Mouse (Mus musculus): Measurements from ENCODE around the gene Dapk2. TPM values are rescaled to one million over a fixed set of nuclear protein-coding genes. Genes with fewer than 3 reads are reported as not detected.
"Not testable (repeated sequence)": the region's sequence is repeated elsewhere in the genome, so short reads cannot be mapped to it uniquely, and the experiment has no call there.

Gene Dapk2
- polyA plus RNA-seq, 1 experiment from 2014 or later: 23.4 TPM

GRCm38 (mm10) chr9:66279647-66280046 lies 121.6 kb downstream of the Dapk2 start:
- H3K4me2 ChIP-seq (ENCODE audit: low read depth, low read length): no peak overlapping the region
- no peak for ATAC-seq
- no peaks in the 10 kb centered on the region for H3K36me3 ChIP-seq (replicated peaks; ENCODE audit: insufficient read depth, low read length)
- H3K9ac ChIP-seq (replicated peaks): no peak overlapping the region
- H3K4me3 ChIP-seq (ENCODE audit: low read depth, low read length): no peak overlapping the region
- TF ChIP-seq EP300 (IDR thresholded peaks at IDR 0.05; ENCODE audit: low read depth): no peak
- no peak for TF ChIP-seq CTCF (IDR thresholded peaks at IDR 0.05; ENCODE audit: low read depth)
- H3K27ac ChIP-seq (ENCODE audit: low read depth): no peak overlapping the region
- no peaks in the 10 kb centered on the region for H3K9me3 ChIP-seq (ENCODE audit: low read length)
- DNase-seq: no peak
- peaks cover 30% of the 10 kb centered on the region for H3K4me1 ChIP-seq (ENCODE audit: insufficient read depth)
- H3K27me3 ChIP-seq (ENCODE audit: insufficient read depth, low read length): no peaks in the 10 kb centered on the region

GRCm38 (mm10) chr9:66280496-66280895 lies 122.5 kb downstream of the Dapk2 start:
- Histone ChIP-seq H3K4me2 (ENCODE audit: low read depth, low read length) (no peak overlapping the region), H3K27me3 (ENCODE audit: insufficient read depth, low read length) (no peaks in the 10 kb centered on the region), H3K4me1 (ENCODE audit: insufficient read depth) (peaks cover 22% of the 10 kb centered on the region), H3K36me3 (replicated peaks; ENCODE audit: insufficient read depth, low read length) (no peaks in the 10 kb centered on the region), H3K9me3 (ENCODE audit: low read length) (no peaks in the 10 kb centered on the region), H3K9ac (replicated peaks) (no peak overlapping the region), H3K4me3 (ENCODE audit: low read depth, low read length) (no peak overlapping the region), H3K27ac (ENCODE audit: low read depth) (no peak overlapping the region)
- no peak for TF ChIP-seq EP300 (IDR thresholded peaks at IDR 0.05; ENCODE audit: low read depth)
- no peak for TF ChIP-seq CTCF (IDR thresholded peaks at IDR 0.05; ENCODE audit: low read depth)
- DNase-seq: no peak
- WGBS (ENCODE audit: insufficient replicate concordance): 33% methylated on average over 1 of the region's 1 CpGs
- ATAC-seq: no peak

GRCm38 (mm10) chr9:66281501-66281951 lies 123.5 kb downstream of the Dapk2 start:
- H3K4me2 ChIP-seq (ENCODE audit: low read depth, low read length): no peak overlapping the region

GRCm38 (mm10) chr9:66282582-66282981 lies 124.6 kb downstream of the Dapk2 start:
- DNase-seq (no peak), ATAC-seq (no peak)
- 90% methylated on average over 1 of the region's 1 CpGs for WGBS (ENCODE audit: insufficient replicate concordance)
- Histone ChIP-seq H3K4me1 (ENCODE audit: insufficient read depth) (peaks cover 11% of the 10 kb centered on the region), H3K36me3 (replicated peaks; ENCODE audit: insufficient read depth, low read length) (no peaks in the 10 kb centered on the region), H3K4me3 (ENCODE audit: low read depth, low read length) (no peak overlapping the region), H3K9me3 (ENCODE audit: low read length) (no peaks in the 10 kb centered on the region), H3K27ac (ENCODE audit: low read depth) (no peak overlapping the region), H3K27me3 (ENCODE audit: insufficient read depth, low read length) (no peaks in the 10 kb centered on the region), H3K4me2 (ENCODE audit: low read depth, low read length) (no peak overlapping the region), H3K9ac (replicated peaks) (no peak overlapping the region)
- TF ChIP-seq CTCF (IDR thresholded peaks at IDR 0.05; ENCODE audit: low read depth) (peak; percentile 62), EP300 (IDR thresholded peaks at IDR 0.05; ENCODE audit: low read depth) (no peak)

More at GRCm38 (mm10) chr9:66281501-66281951, 123.5 kb downstream of the Dapk2 start:
- no peak overlapping the region for H3K4me3 ChIP-seq (ENCODE audit: low read depth, low read length)
- H3K27me3 ChIP-seq (ENCODE audit: insufficient read depth, low read length): no peaks in the 10 kb centered on the region
- WGBS (ENCODE audit: insufficient replicate concordance): 41% methylated on average over 9 of the region's 9 CpGs
- peaks cover 19% of the 10 kb centered on the region for H3K4me1 ChIP-seq (ENCODE audit: insufficient read depth)
- no peaks in the 10 kb centered on the region for H3K36me3 ChIP-seq (replicated peaks; ENCODE audit: insufficient read depth, low read length)
- no peaks in the 10 kb centered on the region for H3K9me3 ChIP-seq (ENCODE audit: low read length)
- H3K9ac ChIP-seq (replicated peaks): no peak overlapping the region
- DNase-seq (peak; percentile 62), ATAC-seq (0 out of 2 replicates have a peak, but pooled peaks have one; percentile 5)
- TF ChIP-seq CTCF (IDR thresholded peaks at IDR 0.05; ENCODE audit: low read depth): no peak
- TF ChIP-seq EP300 (IDR thresholded peaks at IDR 0.05; ENCODE audit: low read depth): no peak
- H3K27ac ChIP-seq (ENCODE audit: low read depth): no peak overlapping the region

- TF ChIP-seq EP300 (IDR thresholded peaks at IDR 0.05; ENCODE audit: low read depth): no peak
- peak; percentile 86 for TF ChIP-seq CTCF (IDR thresholded peaks at IDR 0.05; ENCODE audit: low read depth)
- Histone ChIP-seq H3K9ac (replicated peaks) (no peak overlapping the region), H3K9me3 (ENCODE audit: low read length) (no peaks in the 10 kb centered on the region), H3K4me3 (ENCODE audit: low read depth, low read length) (no peak overlapping the region), H3K36me3 (replicated peaks; ENCODE audit: insufficient read depth, low read length) (no peaks in the 10 kb centered on the region), H3K27ac (ENCODE audit: low read depth) (no peak overlapping the region), H3K4me2 (ENCODE audit: low read depth, low read length) (no peak overlapping the region), H3K4me1 (ENCODE audit: insufficient read depth) (peaks cover 11% of the 10 kb centered on the region), H3K27me3 (ENCODE audit: insufficient read depth, low read length) (no peaks in the 10 kb centered on the region)
- ATAC-seq (peak; percentile 66; the same call in 1 of the 2 replicates), DNase-seq (peak; percentile 83)
- 7% methylated on average over 2 of the region's 2 CpGs for WGBS (ENCODE audit: insufficient replicate concordance)
These were observed 125.7 kb downstream of the Dapk2 start for GRCm38 (mm10) chr9:66283565-66284203.

- not testable (repeated sequence) for H3K4me3 ChIP-seq (ENCODE audit: low read depth, low read length); H3K9me3 ChIP-seq (ENCODE audit: low read length); H3K27ac ChIP-seq (ENCODE audit: low read depth); DNase-seq; ATAC-seq; H3K4me2 ChIP-seq (ENCODE audit: low read depth, low read length); H3K9ac ChIP-seq (replicated peaks); H3K36me3 ChIP-seq (replicated peaks; ENCODE audit: insufficient read depth, low read length); H3K27me3 ChIP-seq (ENCODE audit: insufficient read depth, low read length)
- 92% methylated on average over 2 of the region's 2 CpGs for WGBS (ENCODE audit: insufficient replicate concordance)
- peaks cover 12% of the 10 kb centered on the region for H3K4me1 ChIP-seq (ENCODE audit: insufficient read depth)
These were observed 127.2 kb downstream of the Dapk2 start for GRCm38 (mm10) chr9:66285241-66285640.
